Mouse (Mus musculus): Measurements from ENCODE around the gene Dstyk.

GRCm38 (mm10) chr1:132401843-132402242 lies 15.5 kb upstream of the Dstyk start:
- TF ChIP-seq SRF (IDR thresholded peaks at IDR 0.05; ENCODE audit: control insufficient read depth, insufficient read length, low read depth) (no peak), POLR2A (IDR thresholded peaks at IDR 0.05; ENCODE audit: insufficient read length, low read depth) (no peak), TCF12 (IDR thresholded peaks at IDR 0.05; ENCODE audit: insufficient read depth, poor library complexity, severe bottlenecking) (no peak), MAX (IDR thresholded peaks at IDR 0.05; ENCODE audit: low read depth) (no peak), MYOD1 (IDR thresholded peaks at IDR 0.05; ENCODE audit: control insufficient read depth in 1 of 3, insufficient read length in 2 of 3, low read depth in 2 of 3) (no peak), MYOG (IDR thresholded peaks at IDR 0.05; ENCODE audit: control insufficient read depth in 1 of 3, insufficient read depth in 1 of 3, insufficient read length in 2 of 3, low read depth in 2 of 3) (no peak), USF1 (IDR thresholded peaks at IDR 0.05; ENCODE audit: low read depth) (no peak)

Data from myocyte (in vitro differentiated cells).